Comparison of ENCODE assay signal across 8 mouse cellular contexts in the genomic region with DNA sequence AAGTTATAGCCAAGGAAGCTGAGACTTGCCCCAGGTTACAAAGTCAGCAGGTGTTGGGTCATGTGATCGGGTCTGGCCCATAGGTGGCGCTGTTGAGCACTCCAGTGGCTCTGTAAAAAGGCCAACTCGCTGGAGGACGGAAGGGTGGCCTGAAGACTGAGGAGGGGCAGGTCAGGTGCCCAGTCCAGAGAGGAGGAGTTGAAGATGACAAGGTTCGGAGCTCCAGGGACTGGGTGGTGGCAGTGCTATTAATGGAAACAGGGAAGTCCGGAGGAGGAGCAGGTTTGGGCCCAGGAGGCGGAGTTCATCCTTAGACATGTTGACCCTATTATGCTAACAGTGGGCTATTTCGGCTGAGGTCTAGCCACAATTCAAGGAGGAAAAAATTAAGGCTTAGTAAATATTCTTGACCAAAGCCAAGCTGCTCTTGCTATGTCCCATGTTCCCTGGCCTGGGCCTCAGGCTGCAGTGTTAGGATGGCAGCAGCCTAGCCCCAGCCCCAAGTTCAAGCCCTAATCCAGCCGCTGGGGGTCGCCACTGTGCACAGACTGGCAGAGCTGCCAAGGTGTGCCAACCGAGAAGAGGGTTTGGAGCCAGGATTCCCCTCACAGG.
DNase-seq lines count a peak whose midpoint lies in the region; ATAC-seq and TF ChIP-seq lines count a peak whose summit lies in the region.

No protein-coding gene starts in this region.

- 0 out of 2 replicates have a peak overlapping the region, but pooled peaks have one; percentile 17 for H3K9ac ChIP-seq in hindbrain, postnatal 0 days (replicated peaks; ENCODE audit: low read length)

- no peaks in the 10 kb centered on the region for H3K9me3 ChIP-seq in hindbrain, postnatal 0 days (ENCODE audit: low read length)

- ATAC-seq in hindbrain, postnatal 0 days: peak; percentile 70

- H3K4me2 ChIP-seq in hindbrain, postnatal 0 days (ENCODE audit: low read depth, low read length): peak overlapping the region; percentile 21; the same call in 1 of the 2 replicates

- peak; percentile 95 for TF ChIP-seq CTCF in hindbrain, postnatal 0 days (IDR thresholded peaks at IDR 0.05; ENCODE audit: low read depth)

- no peak overlapping the region for H3K4me3 ChIP-seq in hindbrain, postnatal 0 days (ENCODE audit: low read length)

- DNase-seq in T-cell, adult 2 months (ENCODE audit: low spot score): peak; percentile 78
- DNase-seq in cerebellum, postnatal 25 days: peak; percentile 95 to 96
- DNase-seq in gastrocnemius, adult 8-10 months (ENCODE audit: low spot score in 2 of 2): peak; percentile 91 to 93
- DNase-seq in hindbrain, postnatal 0 days (ENCODE audit: low spot score): peak; percentile 89
- peak; percentile 73 for DNase-seq in left cerebral cortex, adult 11 months (ENCODE audit: low spot score)
- DNase-seq in lung, postnatal 4 days: peak; percentile 89 to 91
- DNase-seq in retina, postnatal 1 day: peak; percentile 86
- DNase-seq in thymus, postnatal 4 days: peak; percentile 95

- no peaks in the 10 kb centered on the region for H3K27me3 ChIP-seq in hindbrain, postnatal 0 days (ENCODE audit: insufficient read depth, low read length)

- H3K36me3 ChIP-seq in hindbrain, postnatal 0 days (ENCODE audit: insufficient read depth, low read length): no peaks in the 10 kb centered on the region

- 17% methylated on average over 11 of the region's 11 CpGs for WGBS in hindbrain, postnatal 0 days

- H3K4me1 ChIP-seq in hindbrain, postnatal 0 days (ENCODE audit: insufficient read depth, low read length): peaks cover 27% of the 10 kb centered on the region

- H3K27ac ChIP-seq in hindbrain, postnatal 0 days: peak overlapping the region; percentile 49
